Mouse (Mus musculus) CH12.LX (cell line): ENCODE measurements around the gene Dscaml1.

Source experiments
- CTCF ChIP-seq, 2 experiments: IDR thresholded peaks in 1 of 2; conservative IDR thresholded peaks in 1 of 2; 2 replicates each; pipeline ENCODE4 v1.5.1; 2011 to 2012; ENCODE audit warnings: low read depth in 2 of 2, low read length in 2 of 2, improper control_type of control experiment in 1 of 2, inconsistent platforms in 1 of 2, mild to moderate bottlenecking in 1 of 2, moderate library complexity in 1 of 2
- E2F4 ChIP-seq: IDR thresholded peaks from 2 replicates; pipeline ENCODE4 v1.6.1; 2011; ENCODE audit warnings: low read depth, low read length, improper control_type of control experiment; ENCODE audit not compliant: insufficient replicate concordance

- TF ChIP-seq CTCF (conservative IDR thresholded peaks at IDR 0.05 in 1 of 2, IDR thresholded peaks at IDR 0.05 in 1 of 2; ENCODE audit: low read depth in 2 of 2, low read length in 2 of 2) = no peak
- no peak for TF ChIP-seq E2F4
These were observed 3.7 kb downstream of the Dscaml1 start for GRCm38 (mm10) chr9:45429951-45430697.
